Mouse (Mus musculus): ENCODE measurements around the gene Vmn1r128. TPM values are rescaled to one million over a fixed set of nuclear protein-coding genes. Genes with fewer than 3 reads are reported as not detected.
"Not testable (repeated sequence)": the region's sequence is repeated elsewhere in the genome, so short reads cannot be mapped to it uniquely, and the experiment has no call there.

The Vmn1r128 gene
- polyA plus RNA-seq (2015; fragmentation: Nextera tagmentation; extraction: Ambion mirVana) = not detected in 2 replicates

GRCm38 (mm10) chr7:21349073-21349472 is at the start of gene Vmn1r128:
Gene Vmn1r128 (plus strand): TSS chr7:21349373.
- not testable (repeated sequence) for H3K4me3 ChIP-seq; H3K9ac ChIP-seq; ATAC-seq (replicated peaks; ENCODE audit: insufficient number of reproducible peaks, insufficient read depth, low FRiP score, low read depth); H3K4me1 ChIP-seq (replicated peaks); H3K36me3 ChIP-seq; H3K27me3 ChIP-seq; H3K9me3 ChIP-seq (replicated peaks); H3K4me2 ChIP-seq; H3K27ac ChIP-seq
- 54% methylated on average over 1 of the region's 1 CpGs for WGBS

GRCm38 (mm10) chr7:21301367-21301766 is 47.8 kb upstream of the Vmn1r128 start, which contains the start of gene Vmn1r126:
Gene Vmn1r126 (minus strand): TSS chr7:21301467.
- H3K9me3 ChIP-seq (replicated peaks); ATAC-seq (replicated peaks; ENCODE audit: insufficient number of reproducible peaks, insufficient read depth, low FRiP score, low read depth); H3K9ac ChIP-seq; H3K4me2 ChIP-seq; H3K36me3 ChIP-seq; H3K27me3 ChIP-seq; H3K4me1 ChIP-seq (replicated peaks); H3K4me3 ChIP-seq; H3K27ac ChIP-seq: not testable (repeated sequence)
- no CpG with 5 or more reads among the region's 5 CpGs for WGBS

GRCm38 (mm10) chr7:21319761-21320160 is 29.4 kb upstream of the Vmn1r128 start, which contains the start of gene Vmn1r127:
Gene Vmn1r127 (minus strand): TSS chr7:21319861.
- no CpG with 5 or more reads among the region's 3 CpGs for WGBS
- H3K9me3 ChIP-seq (replicated peaks); H3K9ac ChIP-seq; ATAC-seq (replicated peaks; ENCODE audit: insufficient number of reproducible peaks, insufficient read depth, low FRiP score, low read depth); H3K4me2 ChIP-seq; H3K27me3 ChIP-seq; H3K36me3 ChIP-seq; H3K4me1 ChIP-seq (replicated peaks); H3K27ac ChIP-seq; H3K4me3 ChIP-seq: not testable (repeated sequence)

DNA sequence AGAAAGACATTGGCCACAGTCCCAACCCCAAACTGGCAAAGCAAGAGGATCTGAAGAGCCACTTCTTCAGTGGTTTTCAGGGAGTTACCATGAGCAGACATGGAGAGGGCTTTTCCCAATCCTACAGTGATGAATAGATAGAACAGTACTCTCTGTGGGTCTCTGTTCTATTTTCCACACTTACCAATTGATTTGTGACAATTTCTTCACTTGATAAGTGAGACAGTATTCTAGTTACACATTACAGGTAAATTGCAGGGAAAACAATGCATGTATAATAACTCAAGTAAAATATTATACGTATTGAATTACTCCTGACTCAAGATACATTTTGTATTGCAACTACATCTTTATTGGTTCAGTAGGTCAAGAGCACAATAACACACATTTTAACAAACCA is 12.0 kb downstream of the Vmn1r128 start, which contains the start of gene Vmn1r129:
Gene Vmn1r129, minus strand, starts transcription at position 101 of the 400 bp plus-strand sequence.
- no CpG with 5 or more reads among the region's 1 CpGs for WGBS
- not testable (repeated sequence) for H3K27me3 ChIP-seq; H3K9ac ChIP-seq; ATAC-seq (replicated peaks; ENCODE audit: insufficient number of reproducible peaks, insufficient read depth, low FRiP score, low read depth); H3K4me2 ChIP-seq; H3K9me3 ChIP-seq (replicated peaks); H3K4me3 ChIP-seq; H3K27ac ChIP-seq; H3K36me3 ChIP-seq; H3K4me1 ChIP-seq (replicated peaks)

Other genes with a start within 250 kb of the Vmn1r128 start
- not detected in 2 replicates for gene Vmn1r122, start 215.2 kb upstream of the Vmn1r128 start, polyA plus RNA-seq (2015; fragmentation: Nextera tagmentation; extraction: Ambion mirVana)
- gene Vmn1r123, start 187.2 kb upstream of the Vmn1r128 start, polyA plus RNA-seq (2015; fragmentation: Nextera tagmentation; extraction: Ambion mirVana) = not detected in 2 replicates
- not detected in 2 replicates for gene Gm5157, start 158.9 kb upstream of the Vmn1r128 start, polyA plus RNA-seq (2015; fragmentation: Nextera tagmentation; extraction: Ambion mirVana)
- not detected in 2 replicates for gene Vmn1r124, start 88.8 kb upstream of the Vmn1r128 start, polyA plus RNA-seq (2015; fragmentation: Nextera tagmentation; extraction: Ambion mirVana)
- gene Vmn1r125, start 77.2 kb upstream of the Vmn1r128 start, polyA plus RNA-seq (2015; fragmentation: Nextera tagmentation; extraction: Ambion mirVana) = not detected in 2 replicates
- gene Vmn1r126, start 47.9 kb upstream of the Vmn1r128 start, polyA plus RNA-seq (2015; fragmentation: Nextera tagmentation; extraction: Ambion mirVana) = not detected in 2 replicates
- not detected in 2 replicates for gene Vmn1r127, start 29.5 kb upstream of the Vmn1r128 start, polyA plus RNA-seq (2015; fragmentation: Nextera tagmentation; extraction: Ambion mirVana)
- not detected in 2 replicates for gene Vmn1r129, start 11.9 kb downstream of the Vmn1r128 start, polyA plus RNA-seq (2015; fragmentation: Nextera tagmentation; extraction: Ambion mirVana)
- not detected in 2 replicates for gene Gm6882, start 83.4 kb downstream of the Vmn1r128 start, polyA plus RNA-seq (2015; fragmentation: Nextera tagmentation; extraction: Ambion mirVana)
- gene Vmn1r130, start 162.4 kb downstream of the Vmn1r128 start, polyA plus RNA-seq (2015; fragmentation: Nextera tagmentation; extraction: Ambion mirVana) = not detected in 2 replicates
- not detected in 2 replicates for gene Vmn1r131, start 196.7 kb downstream of the Vmn1r128 start, polyA plus RNA-seq (2015; fragmentation: Nextera tagmentation; extraction: Ambion mirVana)